Mouse (Mus musculus) monocyte, adult 5-6 weeks (primary cell): ENCODE results near the gene Cyp2c54. TPM values are rescaled to one million over a fixed set of nuclear protein-coding genes. Genes with fewer than 3 reads are reported as not detected.
"Not testable (repeated sequence)": the region's sequence is repeated elsewhere in the genome, so short reads cannot be mapped to it uniquely, and the experiment has no call there.

ENCODE experiments used
- ATAC-seq: fragments of 153-309, 156-312 bp; replicated peaks from 2 replicates; pipeline ENCODE4 v1.8.0; 2017; ENCODE audit warnings: mild to moderate bottlenecking; ENCODE audit not compliant: low TSS enrichment, insufficient number of reproducible peaks, severe bottlenecking, poor library complexity, low FRiP score
- total RNA-seq: library from RNA; stranded (forward); fragments of 200-1000, 200-491, 200-594 nt; gene quantifications from 3 replicates; pipeline ENCODE4 v1.2.3, GENCODE M21; 2017

Cyp2c54 gene
- total RNA-seq: not detected in 3 replicates

DNA sequence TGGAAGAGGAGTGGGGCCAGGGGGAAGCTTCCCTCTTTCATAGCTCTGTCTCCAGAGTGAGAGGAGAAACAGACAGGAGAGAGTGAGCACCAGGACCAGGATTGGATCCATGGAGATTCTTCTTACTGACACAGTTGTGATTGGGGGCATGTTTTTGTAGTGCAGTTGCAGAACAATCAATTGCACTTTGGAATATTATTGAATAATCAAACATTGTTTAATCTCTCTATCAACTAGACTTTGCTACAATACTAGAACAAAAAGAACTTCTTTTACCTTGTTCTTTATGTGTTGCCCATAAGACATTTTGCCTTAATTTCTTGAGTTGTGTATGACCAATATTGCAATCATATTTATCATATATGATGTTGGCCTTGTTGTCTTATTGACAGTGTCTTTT, at the start of gene Cyp2c54:
TSS of gene Cyp2c54 (minus strand) at position 127 of the 400 bp plus-strand sequence.
- ATAC-seq: no peak

DNA sequence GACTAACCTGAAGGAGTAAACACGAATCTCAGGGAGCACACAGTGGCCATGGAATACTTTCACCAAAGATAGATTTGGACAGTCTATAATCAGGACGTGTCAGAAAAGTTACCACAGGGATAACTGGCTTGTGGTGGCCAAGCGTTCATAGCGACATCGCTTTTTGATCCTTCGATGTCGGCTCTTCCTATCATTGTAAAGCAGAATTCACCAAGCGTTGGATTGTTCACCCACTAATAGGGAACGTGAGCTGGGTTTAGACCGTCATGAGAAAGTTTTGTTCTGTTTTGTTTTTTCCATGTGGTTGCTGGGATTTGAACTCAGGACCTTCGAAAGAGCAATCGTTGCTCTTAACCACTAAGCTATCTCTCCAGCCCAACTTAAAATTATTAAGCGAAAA, 46.0 kb upstream of the Cyp2c54 start:
- not testable (repeated sequence) for ATAC-seq

DNA sequence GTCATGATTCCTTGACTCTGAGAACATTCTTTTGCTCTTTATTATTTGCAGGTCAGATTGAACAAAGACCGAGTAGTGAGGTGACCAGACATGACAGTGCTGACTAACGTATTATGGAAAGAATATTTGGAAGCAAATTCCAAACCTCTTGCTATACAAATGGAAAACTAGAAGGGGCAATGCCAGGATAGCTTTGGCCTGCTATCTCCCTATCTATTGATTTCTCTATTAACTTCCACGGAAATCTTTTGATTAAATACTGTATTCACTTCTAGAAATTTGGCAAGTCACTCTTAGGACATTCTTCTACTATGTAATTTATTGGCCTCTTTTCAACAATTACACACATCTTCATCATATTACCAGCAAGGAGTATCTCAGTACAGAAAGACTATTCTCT, 17.5 kb upstream of the Cyp2c54 start:
- ATAC-seq: no peak

DNA sequence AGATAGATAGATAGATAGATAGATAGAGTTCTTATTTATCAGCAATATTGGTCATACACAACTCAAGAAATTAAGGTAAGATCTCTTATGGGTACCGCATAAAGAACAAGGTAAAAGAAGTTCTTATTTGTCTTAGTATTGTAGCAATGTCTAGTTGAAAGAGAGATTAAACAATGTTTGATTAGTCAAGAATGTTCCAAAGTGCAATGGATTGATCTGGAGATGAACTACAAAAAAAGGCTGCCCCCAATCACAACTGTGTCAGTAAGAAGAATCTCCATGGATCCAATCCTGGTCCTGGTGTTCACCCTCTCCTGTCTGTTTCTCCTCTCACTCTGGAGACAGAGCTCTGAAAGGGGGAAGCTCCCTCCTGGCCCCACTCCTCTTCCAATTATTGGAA, 15.8 kb upstream of the Cyp2c54 start, which contains the start of gene Cyp2c50:
TSS of gene Cyp2c50 (plus strand) at position 268 of the 400 bp plus-strand sequence.
- ATAC-seq: not testable (repeated sequence)

DNA sequence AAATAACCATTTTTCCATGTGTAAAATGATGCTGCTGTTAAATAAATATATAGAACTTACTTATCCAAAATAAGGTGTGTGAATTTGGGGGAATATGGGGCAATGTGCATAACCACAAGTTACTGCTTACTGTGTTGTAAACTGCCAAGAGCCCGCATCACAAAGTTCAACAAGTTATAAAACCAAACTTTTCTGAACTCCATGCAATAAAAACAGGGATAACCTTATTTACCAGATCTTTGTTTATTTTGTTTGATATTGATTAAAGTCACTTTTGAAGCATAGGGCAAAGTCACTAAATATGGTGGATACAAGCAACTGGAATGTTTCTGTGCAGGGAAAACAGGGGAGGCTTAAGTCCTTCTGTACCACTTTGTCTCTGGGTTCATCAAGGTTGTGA, 14.8 kb upstream of the Cyp2c54 start:
- ATAC-seq: no peak

DNA sequence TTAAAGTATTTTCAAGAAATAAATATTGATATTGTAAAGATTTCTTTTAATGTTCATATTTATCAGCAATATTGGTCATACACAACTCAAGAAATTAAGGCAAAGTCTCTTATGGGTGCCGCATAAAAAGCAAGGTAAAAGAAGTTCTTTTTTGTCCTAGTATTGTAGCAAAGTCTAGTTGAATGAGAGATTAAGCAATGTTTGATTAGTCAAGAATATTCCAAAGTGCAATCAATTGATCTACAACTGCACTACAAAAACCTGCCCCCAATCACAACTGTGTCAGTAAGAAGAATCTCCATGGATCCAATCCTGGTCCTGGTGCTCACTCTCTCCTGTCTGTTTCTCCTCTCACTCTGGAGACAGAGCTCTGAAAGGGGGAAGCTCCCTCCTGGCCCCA, 81.5 kb downstream of the Cyp2c54 start, which contains the start of gene Cyp2c37:
TSS of gene Cyp2c37 (plus strand) at position 285 of the 400 bp plus-strand sequence.
- ATAC-seq: not testable (repeated sequence)

DNA sequence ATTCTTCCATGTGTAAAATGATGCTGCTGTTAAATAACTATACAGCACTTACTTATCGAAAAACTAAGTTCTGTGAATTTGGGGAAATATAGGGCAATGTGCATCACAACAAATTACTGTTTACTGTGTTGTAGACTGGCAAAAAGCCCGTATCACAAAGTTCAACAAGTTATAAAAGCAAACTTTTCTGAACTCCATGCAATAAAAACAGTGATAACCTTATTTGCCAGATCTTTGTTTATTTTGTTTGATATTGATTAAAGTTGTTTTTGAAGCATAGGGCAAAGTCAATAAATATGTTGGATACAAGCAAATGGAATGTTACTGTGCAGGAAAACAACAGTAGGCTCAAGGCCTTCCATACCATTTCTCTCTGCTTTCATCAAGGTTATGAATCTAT, 84.2 kb downstream of the Cyp2c54 start:
- ATAC-seq: no peak

Other genes with a start within 250 kb of the Cyp2c54 start
- gene Cyp2c69, start 187.0 kb downstream of the Cyp2c54 start, total RNA-seq: not detected in 3 replicates
- not detected in 3 replicates for gene Cyp2c37, start 81.4 kb downstream of the Cyp2c54 start, total RNA-seq
- not detected in 3 replicates for gene Cyp2c50, start 15.9 kb upstream of the Cyp2c54 start, total RNA-seq
- gene Cyp2c70, start 113.5 kb upstream of the Cyp2c54 start, total RNA-seq: not detected in 3 replicates
- 29.3 to 85.7 TPM (median 49.8 TPM) in 3 replicates for gene Pdlim1, start 198.0 kb upstream of the Cyp2c54 start, total RNA-seq